In the genomic region with DNA sequence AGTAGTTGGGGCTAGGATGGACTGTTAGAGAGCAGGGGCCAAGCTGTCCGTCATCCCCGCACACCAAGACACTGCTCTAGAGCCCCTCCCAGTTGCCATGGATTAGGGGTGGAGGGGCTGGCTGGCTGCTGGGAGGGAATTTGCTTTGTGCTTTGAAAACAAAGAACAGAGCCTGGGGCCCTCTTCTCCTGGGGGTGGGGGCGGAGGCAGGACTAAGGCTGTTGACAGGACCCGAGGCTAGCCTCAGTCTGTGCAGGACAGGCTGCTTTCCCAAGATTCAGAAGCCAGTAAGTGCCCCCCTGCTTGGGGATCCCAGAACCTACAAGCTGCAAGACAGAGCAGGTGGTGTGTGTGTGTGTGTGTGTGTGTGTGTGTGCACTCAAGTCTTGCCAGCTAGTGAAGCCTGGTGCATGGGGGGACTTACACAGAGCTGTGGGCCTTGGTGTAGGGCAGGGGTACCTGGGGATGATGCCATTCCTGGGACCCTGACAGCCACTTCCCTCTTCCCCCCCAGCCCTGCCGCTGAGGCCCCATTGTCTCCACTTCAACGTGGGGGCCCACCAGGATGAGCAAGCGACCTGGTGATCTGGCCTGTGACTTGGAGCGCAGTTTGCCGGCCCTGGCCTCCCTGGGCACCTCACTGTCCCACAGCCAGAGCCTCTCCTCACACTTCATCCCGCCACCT, we compare ENCODE assay signal across 10 mouse cellular contexts. TPM values are rescaled to one million over a fixed set of nuclear protein-coding genes. Genes with fewer than 3 reads are reported as not detected.
DNase-seq lines count a peak whose midpoint lies in the region; ATAC-seq and TF ChIP-seq lines count a peak whose summit lies in the region.
"Had no signal": no experiment of that assay in that cellular context is flagged by ENCODE, and none has a peak within 500 bp of the region (broad histone marks: within the 10 kb centered on the region; RNA-seq: fewer than 3 reads in every experiment).

No protein-coding gene starts in this region.

- H3K4me2 ChIP-seq in intestine, embryonic 14.5 days (ENCODE audit: low read length) = no peak overlapping the region
- no peak overlapping the region for H3K4me2 ChIP-seq in intestine, postnatal 0 days (replicated peaks; ENCODE audit: low read depth)
- peak overlapping the region; percentile 26; the same call in 1 of the 2 replicates for H3K4me2 ChIP-seq in forebrain, embryonic 14.5 days (ENCODE audit: low read length)
- H3K4me2 ChIP-seq in midbrain, embryonic 16.5 days (ENCODE audit: low read length) = no peak overlapping the region

- DNase-seq in intestine, embryonic 14.5 days (ENCODE audit: low spot score) = no peak
- peak; percentile 77 for DNase-seq in forebrain, embryonic 14.5 days (ENCODE audit: low spot score)
- DNase-seq in testis, postnatal 10 days (ENCODE audit: low spot score) = no peak
- no peak for DNase-seq in right cerebral cortex, postnatal 14 days
- DNase-seq in spleen, postnatal 14 days (ENCODE audit: low spot score in 2 of 2) = no peak
- DNase-seq: right cerebral cortex, postnatal 25 days had no signal

- peaks cover 28% of the 10 kb centered on the region for H3K36me3 ChIP-seq in intestine, embryonic 14.5 days (ENCODE audit: control insufficient read depth, insufficient read depth, low read length)
- peaks cover 29% of the 10 kb centered on the region for H3K36me3 ChIP-seq in intestine, postnatal 0 days (ENCODE audit: control insufficient read depth, insufficient read depth)
- peaks cover 24% of the 10 kb centered on the region for H3K36me3 ChIP-seq in forebrain, embryonic 14.5 days (ENCODE audit: control insufficient read depth, insufficient read depth, low read length)
- peaks cover 7% of the 10 kb centered on the region; the same call in 1 of the 2 replicates for H3K36me3 ChIP-seq in midbrain, embryonic 16.5 days (ENCODE audit: control insufficient read depth, insufficient read depth, low read length)

- WGBS in intestine, embryonic 14.5 days = 51% methylated on average over 10 of the region's 10 CpGs
- WGBS in intestine, postnatal 0 days = 67% methylated on average over 10 of the region's 10 CpGs
- 17% methylated on average over 10 of the region's 10 CpGs for WGBS in forebrain, embryonic 14.5 days
- 26% methylated on average over 9 of the region's 10 CpGs for WGBS in midbrain, embryonic 16.5 days

- H3K4me3 ChIP-seq in intestine, embryonic 14.5 days (ENCODE audit: low read depth, low read length) = no peak overlapping the region
- H3K4me3 ChIP-seq in intestine, postnatal 0 days (ENCODE audit: low read depth, low read length) = no peak overlapping the region
- no peak overlapping the region for H3K4me3 ChIP-seq in cortical plate, adult 2 months (ENCODE audit: insufficient read depth, low read length)
- H3K4me3 ChIP-seq in forebrain, embryonic 14.5 days (ENCODE audit: low read depth, low read length) = no peak overlapping the region
- H3K4me3 ChIP-seq in midbrain, embryonic 16.5 days (ENCODE audit: low read depth, low read length) = no peak overlapping the region

- H3K27ac ChIP-seq in intestine, embryonic 14.5 days (ENCODE audit: low read depth) = no peak overlapping the region
- no peak overlapping the region for H3K27ac ChIP-seq in intestine, postnatal 0 days (ENCODE audit: low read depth, low read length)
- H3K27ac ChIP-seq in cortical plate, adult 2 months (ENCODE audit: insufficient read depth, low read length) = peak overlapping the region; percentile 9; the same call in 1 of the 2 replicates
- peak overlapping the region; percentile 64 for H3K27ac ChIP-seq in forebrain, embryonic 14.5 days (ENCODE audit: low read depth, low read length)
- H3K27ac ChIP-seq in midbrain, embryonic 16.5 days (ENCODE audit: low read length) = no peak overlapping the region

- TF ChIP-seq CTCF in intestine, postnatal 0 days (IDR thresholded peaks at IDR 0.05; ENCODE audit: low read depth) = no peak
- TF ChIP-seq CTCF in cortical plate, adult 2 months (IDR thresholded peaks at IDR 0.05; ENCODE audit: extremely low read depth, insufficient read depth, low read length) = no peak

- H3K9me3 ChIP-seq in intestine, embryonic 14.5 days (ENCODE audit: control insufficient read depth, low read length) = no peaks in the 10 kb centered on the region
- H3K9me3 ChIP-seq in intestine, postnatal 0 days (ENCODE audit: control insufficient read depth) = no peaks in the 10 kb centered on the region
- no peaks in the 10 kb centered on the region for H3K9me3 ChIP-seq in forebrain, embryonic 14.5 days (replicated peaks; ENCODE audit: control insufficient read depth, low read length)
- no peaks in the 10 kb centered on the region for H3K9me3 ChIP-seq in midbrain, embryonic 16.5 days (replicated peaks; ENCODE audit: control insufficient read depth, low read length, poor library complexity, severe bottlenecking)
- H3K9me3 ChIP-seq: G1E had no signal

- H3K9ac ChIP-seq in intestine, embryonic 14.5 days (ENCODE audit: low read length) = no peak overlapping the region
- no peak overlapping the region for H3K9ac ChIP-seq in intestine, postnatal 0 days (ENCODE audit: low read depth, low read length)
- 0 out of 2 replicates have a peak overlapping the region, but pooled peaks have one; percentile 14 for H3K9ac ChIP-seq in forebrain, embryonic 14.5 days (ENCODE audit: low read length)
- peak overlapping the region; percentile 31; the same call in 1 of the 2 replicates for H3K9ac ChIP-seq in midbrain, embryonic 16.5 days (ENCODE audit: low read depth, low read length)

- H3K27me3 ChIP-seq in intestine, embryonic 14.5 days (replicated peaks; ENCODE audit: control insufficient read depth, insufficient read depth, low read length) = no peaks in the 10 kb centered on the region
- no peaks in the 10 kb centered on the region for H3K27me3 ChIP-seq in intestine, postnatal 0 days (replicated peaks; ENCODE audit: control insufficient read depth, insufficient read depth, low read length)
- H3K27me3 ChIP-seq in forebrain, embryonic 14.5 days (replicated peaks; ENCODE audit: control insufficient read depth, insufficient read depth, low read length) = no peaks in the 10 kb centered on the region
- H3K27me3 ChIP-seq in midbrain, embryonic 16.5 days (ENCODE audit: control insufficient read depth, insufficient read depth, low read depth, low read length) = no peaks in the 10 kb centered on the region

- peak; percentile 56; the same call in 1 of the 2 replicates for ATAC-seq in intestine, embryonic 14.5 days (replicated peaks; ENCODE audit: low FRiP score, low TSS enrichment, low read depth)
- no peak for ATAC-seq in intestine, postnatal 0 days
- peak; percentile 70 for ATAC-seq in forebrain, embryonic 14.5 days
- peak; percentile 54; the same call in 1 of the 2 replicates for ATAC-seq in midbrain, embryonic 16.5 days

- H3K4me1 ChIP-seq in intestine, embryonic 14.5 days (replicated peaks; ENCODE audit: control insufficient read depth, insufficient read depth, low read length) = peaks cover 9% of the 10 kb centered on the region; the same call in 1 of the 2 replicates
- no peaks in the 10 kb centered on the region for H3K4me1 ChIP-seq in intestine, postnatal 0 days (replicated peaks; ENCODE audit: control insufficient read depth, insufficient read depth, low read length)
- peaks cover 6% of the 10 kb centered on the region for H3K4me1 ChIP-seq in cortical plate, adult 2 months (ENCODE audit: control insufficient read depth, insufficient read depth, low read length)
- H3K4me1 ChIP-seq in forebrain, embryonic 14.5 days (ENCODE audit: control insufficient read depth, insufficient read depth, low read length) = peaks cover 18% of the 10 kb centered on the region
- H3K4me1 ChIP-seq in midbrain, embryonic 16.5 days (ENCODE audit: control insufficient read depth, insufficient read depth, low read length) = peaks cover 7% of the 10 kb centered on the region

- no peak for TF ChIP-seq POLR2A in cortical plate, adult 2 months (IDR thresholded peaks at IDR 0.05; ENCODE audit: extremely low read depth, insufficient read depth, low read length)

RNA-seq across cellular contexts. Expression of a gene that starts 11.9 kb away (rescaled TPM):
- polyA plus RNA-seq in intestine, embryonic 14.5 days (2014; fragmentation: Nextera tagmentation; extraction: Ambion mirVana) = not detected in 2 replicates
- polyA plus RNA-seq in intestine, postnatal 0 days (2015; fragmentation: Nextera tagmentation; extraction: Ambion mirVana) = 0.44 and 0.69 TPM in 2 replicates
- polyA plus RNA-seq in cortical plate, adult 2 months (2012; rRNA removed) = 13.6 and 17.7 TPM in 2 replicates
- 0.23 TPM in 1 of 2 replicates, not detected in the other for polyA plus RNA-seq in forebrain, embryonic 14.5 days (2014; fragmentation: Nextera tagmentation; extraction: Ambion mirVana)
- 0.22 TPM in 1 of 2 replicates, not detected in the other for polyA plus RNA-seq in midbrain, embryonic 16.5 days (2015; fragmentation: Nextera tagmentation; extraction: Ambion mirVana)
- polyA plus RNA-seq: G1E had no signal

RNA-seq across cellular contexts. Expression of a gene that starts 13.5 kb away (rescaled TPM):
- 40.5 and 44.8 TPM in 2 replicates for polyA plus RNA-seq in intestine, embryonic 14.5 days (2014; fragmentation: Nextera tagmentation; extraction: Ambion mirVana)
- 29.0 and 30.1 TPM in 2 replicates for polyA plus RNA-seq in intestine, postnatal 0 days (2015; fragmentation: Nextera tagmentation; extraction: Ambion mirVana)
- polyA plus RNA-seq in cortical plate, adult 2 months (2012; rRNA removed) = 63.2 and 70.8 TPM in 2 replicates
- polyA plus RNA-seq in forebrain, embryonic 14.5 days (2014; fragmentation: Nextera tagmentation; extraction: Ambion mirVana) = 43.8 and 46.6 TPM in 2 replicates
- polyA plus RNA-seq in midbrain, embryonic 16.5 days (2015; fragmentation: Nextera tagmentation; extraction: Ambion mirVana) = 32.9 and 37.0 TPM in 2 replicates

RNA-seq across cellular contexts. Expression of a gene that starts 14.6 kb away (rescaled TPM):
- not detected in 2 replicates for polyA plus RNA-seq in intestine, embryonic 14.5 days (2014; fragmentation: Nextera tagmentation; extraction: Ambion mirVana)
- polyA plus RNA-seq in intestine, postnatal 0 days (2015; fragmentation: Nextera tagmentation; extraction: Ambion mirVana) = not detected in 2 replicates
- 0.13 and 0.40 TPM in 2 replicates for polyA plus RNA-seq in cortical plate, adult 2 months (2012; rRNA removed)
- 0.32 and 0.36 TPM in 2 replicates for polyA plus RNA-seq in forebrain, embryonic 14.5 days (2014; fragmentation: Nextera tagmentation; extraction: Ambion mirVana)
- polyA plus RNA-seq in midbrain, embryonic 16.5 days (2015; fragmentation: Nextera tagmentation; extraction: Ambion mirVana) = 1.5 and 1.7 TPM in 2 replicates
- polyA plus RNA-seq: G1E had no signal

RNA-seq across cellular contexts. Expression of a gene that starts 23.5 kb away (rescaled TPM):
- polyA plus RNA-seq in intestine, embryonic 14.5 days (2014; fragmentation: Nextera tagmentation; extraction: Ambion mirVana) = 21.4 and 22.6 TPM in 2 replicates
- 99.5 and 102 TPM in 2 replicates for polyA plus RNA-seq in intestine, postnatal 0 days (2015; fragmentation: Nextera tagmentation; extraction: Ambion mirVana)
- 127 and 322 TPM in 2 replicates for polyA plus RNA-seq in cortical plate, adult 2 months (2012; rRNA removed)
- polyA plus RNA-seq in forebrain, embryonic 14.5 days (2014; fragmentation: Nextera tagmentation; extraction: Ambion mirVana) = 33.1 and 42.2 TPM in 2 replicates
- 2.4 and 2.9 TPM in 2 replicates for polyA plus RNA-seq in midbrain, embryonic 16.5 days (2015; fragmentation: Nextera tagmentation; extraction: Ambion mirVana)
- polyA plus RNA-seq: G1E had no signal

RNA-seq across cellular contexts. Expression of a gene that starts 28.6 kb away (rescaled TPM):
- 13.4 and 14.1 TPM in 2 replicates for polyA plus RNA-seq in intestine, embryonic 14.5 days (2014; fragmentation: Nextera tagmentation; extraction: Ambion mirVana)
- polyA plus RNA-seq in intestine, postnatal 0 days (2015; fragmentation: Nextera tagmentation; extraction: Ambion mirVana) = 14.7 and 15.1 TPM in 2 replicates
- 14.4 TPM in 2 replicates for polyA plus RNA-seq in cortical plate, adult 2 months (2012; rRNA removed)
- polyA plus RNA-seq in forebrain, embryonic 14.5 days (2014; fragmentation: Nextera tagmentation; extraction: Ambion mirVana) = 6.1 and 6.9 TPM in 2 replicates
- polyA plus RNA-seq in midbrain, embryonic 16.5 days (2015; fragmentation: Nextera tagmentation; extraction: Ambion mirVana) = 7.4 and 8.6 TPM in 2 replicates

Comparison
In these comparisons a context has a peak if more than half of its experiments do, and no peak if none do; other contexts are left out.
1. H3K27ac ChIP-seq: peak in cortical plate, adult 2 months (single experiment) and forebrain, embryonic 14.5 days (single experiment); none in intestine, embryonic 14.5 days (single experiment), intestine, postnatal 0 days (single experiment) and midbrain, embryonic 16.5 days (single experiment).
2. H3K9ac ChIP-seq: peak in forebrain, embryonic 14.5 days (single experiment) and midbrain, embryonic 16.5 days (single experiment); none in intestine, embryonic 14.5 days (single experiment) and intestine, postnatal 0 days (single experiment).